Mouse (Mus musculus): ENCODE measurements around the gene Iah1. TPM values are rescaled to one million over a fixed set of nuclear protein-coding genes. Genes with fewer than 3 reads are reported as not detected.

Gene Iah1
- polyA plus RNA-seq, 1 experiment from 2014 or later = 43.8 TPM

Other genes with a start within 250 kb of the Iah1 start
- gene Cpsf3, start 31.0 kb upstream of the Iah1 start, polyA plus RNA-seq (2015; fragmentation: Nextera tagmentation; extraction: Ambion mirVana) = 91.0 and 96.0 TPM in 2 replicates
- gene Itgb1bp1, start 30.1 kb upstream of the Iah1 start, polyA plus RNA-seq (2015; fragmentation: Nextera tagmentation; extraction: Ambion mirVana) = 49.3 and 50.8 TPM in 2 replicates
- gene Adam17, start 57.2 kb downstream of the Iah1 start, polyA plus RNA-seq (2015; fragmentation: Nextera tagmentation; extraction: Ambion mirVana) = 38.5 and 40.2 TPM in 2 replicates
- 499 and 519 TPM in 2 replicates for gene Ywhaq, start 101.2 kb downstream of the Iah1 start, polyA plus RNA-seq (2015; fragmentation: Nextera tagmentation; extraction: Ambion mirVana)